Mouse (Mus musculus) cerebellum, postnatal 14 days (tissue): ENCODE measurements at regions not wholly inside any gene's neighbourhood (a gene's known extent, or its start where the extent isn't known, plus 50 kb on each side); places are given as distances from the start of the nearest gene placed in this dataset.

Source experiments
- DNase-seq, 2 experiments: peaks; one replicate each; pipeline ENCODE4 v3.0.0; 2021; ENCODE audit warnings: mixed read lengths in 2 of 2

DNA sequence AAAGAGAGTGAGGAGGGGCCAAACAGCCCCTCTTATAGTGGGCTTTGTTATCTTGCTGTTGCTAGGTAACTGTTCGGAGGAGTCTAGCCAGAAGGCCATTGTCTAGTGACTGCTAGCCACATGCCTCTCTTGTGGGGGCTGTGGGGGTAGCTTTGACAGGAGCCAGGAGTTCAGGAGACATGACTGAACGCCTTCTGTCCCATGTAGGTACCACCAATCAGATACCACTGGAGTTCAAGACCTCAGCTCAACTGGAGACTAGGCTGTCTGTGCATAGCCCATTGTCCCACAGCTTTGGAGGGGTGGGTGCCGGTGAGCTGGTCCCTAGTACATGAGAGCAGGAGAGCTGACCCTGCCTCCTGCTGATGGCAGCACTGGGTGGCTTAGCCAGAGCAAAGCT lies 82.4 kb upstream of the Unc93a2 start:
- no peak for DNase-seq

GRCm38 (mm10) chr17:7464901-7465300 lies 79.6 kb upstream of the Unc93a2 start:
- DNase-seq, result no peak

- no peak for DNase-seq
Observed at GRCm38 (mm10) chr17:7461164-7461563, 75.9 kb upstream of the Unc93a2 start.

DNA sequence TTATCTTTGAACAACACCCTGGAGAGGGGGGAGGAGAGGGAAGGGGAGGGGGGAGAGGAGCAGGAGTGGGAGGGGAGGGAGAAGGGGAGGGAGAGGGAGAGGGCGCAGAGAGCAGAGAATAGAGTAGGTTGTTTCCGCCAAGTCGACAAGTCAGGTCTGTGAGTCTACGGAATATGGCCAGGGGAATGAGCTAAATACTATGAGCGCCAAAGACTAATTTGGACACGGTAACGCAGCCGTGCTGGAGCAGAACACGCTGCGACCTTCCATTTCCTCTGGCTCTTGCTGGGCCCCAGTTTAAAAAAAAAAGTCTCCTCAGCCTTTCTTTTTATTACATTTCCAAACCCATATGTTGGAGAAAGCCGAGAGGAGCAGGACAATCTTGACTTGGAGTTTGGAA lies 71.7 kb upstream of the Unc93a2 start:
- DNase-seq, result no peak

DNA sequence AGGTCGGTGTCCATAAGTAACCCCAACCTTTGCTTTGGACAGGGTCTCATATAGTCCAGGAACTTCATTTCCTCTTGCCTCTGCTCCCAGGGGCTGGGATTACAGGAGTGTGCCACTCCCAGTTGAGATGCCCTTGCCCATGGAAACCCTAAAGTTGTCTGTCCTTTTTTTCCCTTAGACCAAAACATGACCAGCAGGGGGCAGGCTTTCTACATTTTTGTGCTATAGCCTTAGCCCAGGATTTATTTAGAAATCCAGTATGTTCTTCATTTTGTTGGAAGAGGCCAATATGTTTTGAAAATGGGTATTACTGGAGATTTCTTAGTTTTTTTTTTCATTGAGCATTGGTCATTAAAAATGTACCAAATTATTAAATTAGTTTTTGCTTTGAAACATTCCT lies 58.6 kb upstream of the Unc93a2 start:
- peak; percentile 71 to 84 for DNase-seq

GRCm38 (mm10) chr17:7435075-7435474 lies 49.8 kb upstream of the Unc93a2 start:
- DNase-seq, result no peak
